Mouse (Mus musculus) stomach, embryonic 14.5 days (tissue): ENCODE measurements around the gene Gramd1a. TPM values are rescaled to one million over a fixed set of nuclear protein-coding genes. Genes with fewer than 3 reads are reported as not detected.

Experiments
- ATAC-seq: fragments of 200-750 bp; cut with Nextera tagmentation; 2 replicates; pipeline ENCODE4 v1.8.0; 2017; ENCODE audit warnings: low read depth, moderate TSS enrichment; ENCODE audit not compliant: insufficient number of reproducible peaks, insufficient read depth, low FRiP score
- H3K27ac ChIP-seq: fragments of 300-500 bp; sonication (generic); 2 replicates; pipeline ENCODE4 v1.5.1; 2014; ENCODE audit warnings: mild to moderate bottlenecking, low read length, moderate library complexity, mixed read lengths
- H3K27me3 ChIP-seq: fragments of 300-500 bp; sonication (generic); 2 replicates; pipeline ENCODE4 v1.6.1; 2014; ENCODE audit warnings: low read length, control low read depth, mixed read lengths; ENCODE audit not compliant: control insufficient read depth, insufficient read depth
- H3K36me3 ChIP-seq: fragments of 300-500 bp; sonication (generic); 2 replicates; pipeline ENCODE4 v1.6.1; 2014; ENCODE audit warnings: mild to moderate bottlenecking, control low read depth, low read length, moderate library complexity, mixed read lengths; ENCODE audit not compliant: control insufficient read depth, insufficient read depth
- H3K4me1 ChIP-seq: fragments of 300-500 bp; sonication (generic); 2 replicates; pipeline ENCODE4 v1.6.1; 2014; ENCODE audit warnings: low read length, control low read depth, mixed read lengths; ENCODE audit not compliant: control insufficient read depth, insufficient read depth
- H3K4me2 ChIP-seq: fragments of 300-500 bp; sonication (generic); replicated peaks from 2 replicates; pipeline ENCODE4 v1.6.1; 2014; ENCODE audit warnings: low read depth, low read length, control low read depth
- H3K4me3 ChIP-seq: fragments of 300-500 bp; sonication (generic); 2 replicates; pipeline ENCODE4 v1.5.1; 2014; ENCODE audit warnings: low read depth, low read length, control low read depth
- H3K9ac ChIP-seq: fragments of 300-500 bp; sonication (generic); replicated peaks from 2 replicates; pipeline ENCODE4 v1.6.1; 2014; ENCODE audit warnings: low read depth, mild to moderate bottlenecking, control low read depth, low read length, moderate library complexity, mixed read lengths
- H3K9me3 ChIP-seq: fragments of 300-500 bp; sonication (generic); 2 replicates; pipeline ENCODE4 v1.6.1; 2016; ENCODE audit warnings: low read depth, low read length, control low read depth; ENCODE audit not compliant: control insufficient read depth
- WGBS: fragments of 180-500 bp; shearing (Covaris S2); extraction: QIAGEN DNeasy Blood & Tissue Kit; methylation state at CpG from one replicate; pipeline ENCODE4 v1.1.7; 2014; 5-methylcytosine and 5-hydroxymethylcytosine counted together
- polyA plus RNA-seq: library from polyadenylated mRNA; unstranded; fragments of >200 nt; fragmentation: Nextera tagmentation; extraction: Ambion mirVana; gene quantifications from 2 replicates; pipeline ENCODE4 v1.2.1, GENCODE M21; 2014

Gene Gramd1a
- polyA plus RNA-seq, 1 experiment from 2014 or later: 62.1 TPM

GRCm38 (mm10) chr7:31170520-31170919 lies 14.8 kb upstream of the Gramd1a start:
- no peaks in the 10 kb centered on the region for H3K9me3 ChIP-seq
- no peak overlapping the region for H3K4me2 ChIP-seq
- ATAC-seq: no peak
- H3K27ac ChIP-seq: no peak overlapping the region
- WGBS: 92% methylated on average over 9 of the region's 9 CpGs
- H3K4me1 ChIP-seq: no peaks in the 10 kb centered on the region
- H3K36me3 ChIP-seq: no peaks in the 10 kb centered on the region
- H3K27me3 ChIP-seq: no peaks in the 10 kb centered on the region
- no peak overlapping the region for H3K9ac ChIP-seq
- no peak overlapping the region for H3K4me3 ChIP-seq

- 43% methylated on average over 8 of the region's 8 CpGs for WGBS
- Histone ChIP-seq H3K4me2 (no peak overlapping the region), H3K27me3 (no peaks in the 10 kb centered on the region), H3K4me3 (no peak overlapping the region), H3K27ac (no peak overlapping the region), H3K9ac (no peak overlapping the region), H3K4me1 (no peaks in the 10 kb centered on the region), H3K36me3 (no peaks in the 10 kb centered on the region), H3K9me3 (no peaks in the 10 kb centered on the region)
- ATAC-seq: no peak
Observed at GRCm38 (mm10) chr7:31168412-31168811, 12.7 kb upstream of the Gramd1a start.

GRCm38 (mm10) chr7:31164748-31165147 lies 9.1 kb upstream of the Gramd1a start:
- H3K36me3 ChIP-seq: no peaks in the 10 kb centered on the region
- no peaks in the 10 kb centered on the region for H3K27me3 ChIP-seq
- no peak overlapping the region for H3K9ac ChIP-seq
- no peak overlapping the region for H3K4me3 ChIP-seq
- H3K4me1 ChIP-seq: no peaks in the 10 kb centered on the region
- no peak overlapping the region for H3K27ac ChIP-seq
- H3K4me2 ChIP-seq: no peak overlapping the region
- no peaks in the 10 kb centered on the region for H3K9me3 ChIP-seq
- WGBS: 68% methylated on average over 1 of the region's 1 CpGs
- no peak for ATAC-seq

- Histone ChIP-seq H3K36me3 (no peaks in the 10 kb centered on the region), H3K4me2 (no peak overlapping the region), H3K9me3 (no peaks in the 10 kb centered on the region), H3K9ac (no peak overlapping the region), H3K4me1 (no peaks in the 10 kb centered on the region), H3K27ac (no peak overlapping the region), H3K27me3 (no peaks in the 10 kb centered on the region), H3K4me3 (no peak overlapping the region)
- 63% methylated on average over 3 of the region's 3 CpGs for WGBS
- no peak for ATAC-seq
Observed at GRCm38 (mm10) chr7:31163666-31164577, 8.2 kb upstream of the Gramd1a start.

GRCm38 (mm10) chr7:31162324-31162723 lies 6.6 kb upstream of the Gramd1a start:
- WGBS: 58% methylated on average over 11 of the region's 11 CpGs

GRCm38 (mm10) chr7:31161831-31162230 lies 6.1 kb upstream of the Gramd1a start:
- H3K27me3 ChIP-seq: no peaks in the 10 kb centered on the region
- no peak for ATAC-seq
- H3K27ac ChIP-seq: no peak overlapping the region
- H3K4me3 ChIP-seq: no peak overlapping the region
- no peak overlapping the region for H3K9ac ChIP-seq
- H3K36me3 ChIP-seq: no peaks in the 10 kb centered on the region
- WGBS: 51% methylated on average over 3 of the region's 3 CpGs
- no peaks in the 10 kb centered on the region for H3K4me1 ChIP-seq
- H3K9me3 ChIP-seq: no peaks in the 10 kb centered on the region
- no peak overlapping the region for H3K4me2 ChIP-seq

More at GRCm38 (mm10) chr7:31162324-31162723, 6.6 kb upstream of the Gramd1a start:
- Histone ChIP-seq H3K9ac (no peak overlapping the region), H3K27ac (no peak overlapping the region), H3K27me3 (no peaks in the 10 kb centered on the region), H3K4me1 (no peaks in the 10 kb centered on the region), H3K4me2 (no peak overlapping the region), H3K9me3 (no peaks in the 10 kb centered on the region), H3K36me3 (no peaks in the 10 kb centered on the region), H3K4me3 (no peak overlapping the region)
- no peak for ATAC-seq

GRCm38 (mm10) chr7:31161246-31161645 lies 5.5 kb upstream of the Gramd1a start:
- ATAC-seq: no peak
- WGBS: 74% methylated on average over 3 of the region's 3 CpGs
- no peak overlapping the region for H3K27ac ChIP-seq

GRCm38 (mm10) chr7:31160763-31161162 lies 5.1 kb upstream of the Gramd1a start:
- no peaks in the 10 kb centered on the region for H3K36me3 ChIP-seq
- H3K27me3 ChIP-seq: no peaks in the 10 kb centered on the region
- no peak for ATAC-seq
- no peak overlapping the region for H3K4me2 ChIP-seq
- no peak overlapping the region for H3K27ac ChIP-seq
- no peak overlapping the region for H3K9ac ChIP-seq
- 53% methylated on average over 5 of the region's 5 CpGs for WGBS
- H3K4me3 ChIP-seq: no peak overlapping the region
- H3K4me1 ChIP-seq: no peaks in the 10 kb centered on the region
- no peaks in the 10 kb centered on the region for H3K9me3 ChIP-seq

More at GRCm38 (mm10) chr7:31161246-31161645, 5.5 kb upstream of the Gramd1a start:
- Histone ChIP-seq H3K9me3 (no peaks in the 10 kb centered on the region), H3K27me3 (no peaks in the 10 kb centered on the region), H3K4me1 (no peaks in the 10 kb centered on the region), H3K4me2 (no peak overlapping the region), H3K9ac (no peak overlapping the region), H3K4me3 (no peak overlapping the region), H3K36me3 (no peaks in the 10 kb centered on the region)
